Mouse (Mus musculus) kidney, adult 11 months (tissue): ENCODE data around the gene Gkn1.

Experiments
- DNase-seq: peaks from one replicate; pipeline ENCODE4 v3.0.0; 2022

Gene Gkn1

GRCm38 (mm10) chr6:87350829-87351228 is at the start of gene Gkn1:
Gene Gkn1 (minus strand): TSS chr6:87350942.
- DNase-seq: no peak

- DNase-seq: no peak
Measured at GRCm38 (mm10) chr6:87399886-87400566, 49.3 kb upstream of the Gkn1 start.

- DNase-seq: peak; percentile 18
Measured at GRCm38 (mm10) chr6:87399137-87399536, 48.4 kb upstream of the Gkn1 start.

- peak; percentile 23 for DNase-seq
Measured at GRCm38 (mm10) chr6:87394783-87395182, 44.0 kb upstream of the Gkn1 start.

- peak; percentile 43 for DNase-seq
Measured at GRCm38 (mm10) chr6:87393466-87394205, 42.9 kb upstream of the Gkn1 start.

- DNase-seq: no peak
Measured at GRCm38 (mm10) chr6:87389455-87389989, 38.8 kb upstream of the Gkn1 start.

GRCm38 (mm10) chr6:87388877-87389276 is 38.1 kb upstream of the Gkn1 start, which contains the start of gene Gkn3:
Gene Gkn3 (minus strand): TSS chr6:87388935.
- no peak for DNase-seq

GRCm38 (mm10) chr6:87386681-87387080 is 35.9 kb upstream of the Gkn1 start:
- no peak for DNase-seq

GRCm38 (mm10) chr6:87386203-87386602 is 35.5 kb upstream of the Gkn1 start:
- DNase-seq: no peak

GRCm38 (mm10) chr6:87384761-87385160 is 34.0 kb upstream of the Gkn1 start:
- no peak for DNase-seq

GRCm38 (mm10) chr6:87383926-87384691 is 33.4 kb upstream of the Gkn1 start:
- DNase-seq: no peak

- no peak for DNase-seq
Measured at GRCm38 (mm10) chr6:87373057-87373456, 22.3 kb upstream of the Gkn1 start, which contains the start of gene Gkn2. Gene Gkn2 (plus strand): TSS chr6:87373357.

GRCm38 (mm10) chr6:87369223-87369622 is 18.5 kb upstream of the Gkn1 start:
- DNase-seq: no peak

GRCm38 (mm10) chr6:87354441-87354840 is 3.7 kb upstream of the Gkn1 start:
- no peak for DNase-seq

GRCm38 (mm10) chr6:87335935-87336295 is 14.8 kb downstream of the Gkn1 start:
- no peak for DNase-seq

- peak; percentile 25 for DNase-seq
Measured at GRCm38 (mm10) chr6:87335091-87335934, 15.4 kb downstream of the Gkn1 start, which contains the start of gene Antxr1. Gene Antxr1 (minus strand): TSS chr6:87335821.

GRCm38 (mm10) chr6:87334361-87335090 is 16.2 kb downstream of the Gkn1 start:
- DNase-seq: no peak

GRCm38 (mm10) chr6:87332380-87332779 is 18.4 kb downstream of the Gkn1 start:
- DNase-seq: no peak

- DNase-seq: peak; percentile 70
Measured at GRCm38 (mm10) chr6:87328265-87329173, 22.2 kb downstream of the Gkn1 start.

GRCm38 (mm10) chr6:87326932-87327331 is 23.8 kb downstream of the Gkn1 start:
- no peak for DNase-seq
